Comparison of ENCODE assay signal across 8 mouse cellular contexts in the genomic region with DNA sequence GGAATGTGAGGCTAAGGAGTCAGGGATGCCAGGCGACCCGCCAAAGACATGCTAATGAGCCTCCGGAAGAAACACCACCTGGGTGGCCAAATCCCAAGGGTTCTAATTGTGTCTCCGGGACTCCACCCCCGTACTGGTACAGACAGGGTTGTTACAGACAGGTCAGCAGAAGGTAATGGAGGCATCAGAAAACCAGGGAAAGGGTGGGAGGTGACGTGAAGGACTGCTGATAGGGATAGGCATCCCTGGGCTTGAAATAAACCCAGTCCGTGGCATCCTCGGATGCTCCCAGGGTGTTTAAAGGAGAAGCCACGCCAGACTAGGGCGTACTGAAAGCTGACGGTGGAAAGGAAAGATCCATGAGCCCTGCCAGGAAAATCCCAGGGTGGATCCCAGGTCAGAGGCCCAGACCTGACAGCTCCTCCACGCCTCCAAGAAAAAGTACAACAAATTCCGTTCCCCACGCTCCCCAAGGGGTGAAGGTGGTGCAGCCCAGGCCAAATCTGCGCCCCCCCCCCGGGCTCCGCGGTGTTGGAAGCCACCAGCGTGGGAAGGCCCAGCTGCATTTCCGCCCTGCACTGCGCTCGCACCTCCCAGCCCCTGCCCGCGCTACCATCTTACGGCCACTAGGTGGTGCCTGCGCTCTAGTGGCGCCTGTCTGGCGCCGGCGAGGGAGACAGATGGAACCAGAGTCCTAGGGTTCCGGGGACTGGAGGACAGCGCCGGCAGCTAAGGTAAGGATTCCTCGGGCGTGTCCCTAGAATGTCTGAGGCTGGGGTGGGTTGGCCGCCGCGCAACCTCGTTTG. TPM values are rescaled to one million over a fixed set of nuclear protein-coding genes. Genes with fewer than 3 reads are reported as not detected.
A peak's percentile ranks its signal among the peaks of the same experiment; 100 is the strongest.
DNase-seq lines count a peak whose midpoint lies in the region; ATAC-seq lines count a peak whose summit lies in the region.

A gene (plus strand): TSS at position 172 of the 806 bp plus-strand sequence.

- ATAC-seq in intestine, embryonic 14.5 days (replicated peaks; ENCODE audit: low FRiP score, low TSS enrichment, low read depth), result peak; percentile 91

- H3K9me3 ChIP-seq in intestine, embryonic 14.5 days (ENCODE audit: control insufficient read depth, low read length), result no peaks in the 10 kb centered on the region

- peak within 1 kb of the TSS; percentile 74 for H3K4me2 ChIP-seq in intestine, embryonic 14.5 days (ENCODE audit: low read length)

- H3K27ac ChIP-seq in intestine, embryonic 14.5 days (ENCODE audit: low read depth), result peak within 1 kb of the TSS; percentile 54

- peaks cover 12% of the 10 kb centered on the region; the same call in 1 of the 2 replicates for H3K4me1 ChIP-seq in intestine, embryonic 14.5 days (replicated peaks; ENCODE audit: control insufficient read depth, insufficient read depth, low read length)

- no peaks in the 10 kb centered on the region for H3K27me3 ChIP-seq in intestine, embryonic 14.5 days (replicated peaks; ENCODE audit: control insufficient read depth, insufficient read depth, low read length)

- intact Hi-C loops in left cerebral cortex, postnatal 14 days (cut with DNase I), result loop anchor here (1.0 to 2.0 kb wide), 4 partner anchors 42 to 192 kb away; no protein-coding TSS in a partner anchor

- H3K9ac ChIP-seq in intestine, embryonic 14.5 days (ENCODE audit: low read length), result peak within 1 kb of the TSS; percentile 49

- peak within 1 kb of the TSS; percentile 45 for H3K4me3 ChIP-seq in intestine, embryonic 14.5 days (ENCODE audit: low read depth, low read length)

- no peaks in the 10 kb centered on the region for H3K36me3 ChIP-seq in intestine, embryonic 14.5 days (ENCODE audit: control insufficient read depth, insufficient read depth, low read length)

- DNase-seq in adrenal gland, adult (ENCODE audit: inconsistent age in 2 of 2, low spot score in 1 of 2), result peak; percentile 96 to 99
- DNase-seq in embryo, embryonic 10.5 days (ENCODE audit: low spot score), result peak; percentile 96
- peak; percentile 95 for DNase-seq in gastrocnemius, postnatal 25 days
- DNase-seq in intestine, embryonic 14.5 days (ENCODE audit: low spot score), result peak; percentile 99
- peak; percentile 96 to 98 for DNase-seq in left cerebral cortex, postnatal 14 days (ENCODE audit: low spot score in 2 of 2)
- peak; percentile 95 for DNase-seq in mesoderm, embryonic 11.5 days (ENCODE audit: low read depth, low spot score)
- DNase-seq in right cerebral cortex, postnatal 36 days (ENCODE audit: low spot score in 2 of 2), result peak; percentile 91 to 93
- DNase-seq in yolk sac, embryonic 10.5 days (ENCODE audit: low spot score), result peak; percentile 86

- WGBS in intestine, embryonic 14.5 days, result 3% methylated on average over 39 of the region's 39 CpGs

RNA-seq across cellular contexts. Expression of the gene that starts here (rescaled TPM):
- total RNA-seq in gastrocnemius, postnatal 25 days (2021), result 10 to 100 TPM; 38.8 to 72.8 TPM
- polyA plus RNA-seq in intestine, embryonic 14.5 days (2014; fragmentation: Nextera tagmentation; extraction: Ambion mirVana), result 103 and 120 TPM in 2 replicates
- 100 to 1,000 TPM; 133 to 138 TPM for total RNA-seq in left cerebral cortex, postnatal 14 days (2021)

Comparison
In these comparisons a context has a peak if more than half of its experiments do, and no peak if none do; other contexts are left out.
1. Peak in every context shown above with its lines: DNase-seq, ATAC-seq, H3K4me3 ChIP-seq and H3K27ac ChIP-seq.